Mouse (Mus musculus): Measurements from ENCODE around the gene Gstk1. TPM values are rescaled to one million over a fixed set of nuclear protein-coding genes. Genes with fewer than 3 reads are reported as not detected.

Gstk1 gene
- polyA plus RNA-seq, 1 experiment from 2014 or later = 19.5 TPM

DNA sequence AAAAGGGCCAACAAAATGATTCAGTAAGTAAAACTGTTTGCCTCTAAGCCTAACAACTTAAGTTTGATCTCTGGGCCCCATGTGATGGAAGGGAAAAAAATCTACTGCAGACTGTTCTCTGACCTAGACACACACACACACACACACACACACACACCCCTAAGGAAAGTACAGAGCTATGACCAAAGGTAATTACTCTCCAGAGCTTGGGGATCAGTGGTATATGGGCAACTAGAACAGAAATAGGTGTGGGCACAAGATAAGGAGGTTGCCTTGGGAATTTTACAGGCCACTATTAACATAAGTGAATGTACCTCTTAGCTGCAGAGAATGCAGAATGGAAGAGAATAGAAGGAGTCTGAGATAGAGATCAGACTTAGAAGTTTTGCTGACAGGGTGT, 41.8 kb downstream of the Gstk1 start:
- no peak overlapping the region for H3K4me3 ChIP-seq
- no peaks in the 10 kb centered on the region for H3K9me3 ChIP-seq (replicated peaks)
- no peaks in the 10 kb centered on the region for H3K27me3 ChIP-seq (ENCODE audit: low read depth, poor library complexity, severe bottlenecking)
- H3K27ac ChIP-seq = no peak overlapping the region
- DNase-seq (ENCODE audit: low spot score) = no peak
- H3K4me1 ChIP-seq = no peaks in the 10 kb centered on the region
- H3K36me3 ChIP-seq = peaks cover 60% of the 10 kb centered on the region

DNA sequence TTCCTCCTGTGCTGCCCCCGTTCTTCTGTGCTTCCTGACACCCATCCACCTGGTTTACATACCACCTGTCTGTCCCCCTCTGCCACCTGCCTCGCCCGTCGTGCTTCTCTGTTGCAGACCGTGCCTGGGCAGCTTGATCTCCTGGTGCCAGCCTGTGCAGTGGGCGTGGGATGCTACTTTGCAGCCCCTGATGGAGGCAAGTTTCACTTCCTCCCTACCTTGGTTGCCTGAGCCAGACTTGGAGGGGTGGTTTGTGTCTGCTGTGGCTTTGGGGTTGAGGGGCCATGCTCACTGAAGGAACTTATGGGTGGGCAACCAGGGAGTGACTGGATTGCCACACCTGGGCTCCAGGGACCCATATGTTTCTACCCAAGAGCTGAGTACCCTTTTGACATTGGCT, 47.6 kb downstream of the Gstk1 start:
- no peak for DNase-seq (ENCODE audit: low spot score)
- Histone ChIP-seq H3K36me3 (peaks cover 38% of the 10 kb centered on the region), H3K4me3 (no peak overlapping the region)

DNA sequence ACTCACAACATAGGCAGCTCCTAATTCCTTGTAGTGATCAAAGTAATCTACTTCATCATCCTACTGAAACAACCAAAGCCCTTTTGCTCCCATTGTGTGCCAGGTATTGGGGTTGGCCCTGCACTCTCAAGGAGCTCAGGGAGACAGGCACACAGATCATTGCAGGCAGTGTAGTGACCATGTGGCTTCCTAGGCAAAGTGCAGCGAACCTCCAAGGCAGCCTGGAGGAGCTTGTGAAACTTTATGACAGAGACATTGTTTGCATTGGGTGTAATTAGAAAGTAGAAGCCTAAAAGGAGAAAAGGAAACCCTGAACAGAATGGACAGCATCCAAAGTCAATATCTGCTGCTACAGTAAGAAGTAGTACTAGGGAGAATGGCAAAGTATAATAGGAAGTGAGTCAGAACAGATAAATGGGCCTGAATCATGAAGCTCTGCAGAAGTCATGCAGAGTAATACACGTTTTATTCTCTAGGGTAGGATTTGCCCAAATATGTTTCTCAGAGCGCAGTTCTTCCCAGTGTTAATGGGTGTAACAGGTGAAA, 49.9 kb downstream of the Gstk1 start:
- Histone ChIP-seq H3K36me3 (peaks cover 52% of the 10 kb centered on the region), H3K27me3 (ENCODE audit: low read depth, poor library complexity, severe bottlenecking) (no peaks in the 10 kb centered on the region), H3K4me3 (no peak overlapping the region), H3K27ac (no peak overlapping the region), H3K4me1 (no peaks in the 10 kb centered on the region), H3K9me3 (replicated peaks) (no peaks in the 10 kb centered on the region)
- DNase-seq (ENCODE audit: low spot score) = no peak
- WGBS = 76% methylated on average over 3 of the region's 3 CpGs

More for the DNA sequence above, 47.6 kb downstream of the Gstk1 start:
- WGBS = 90% methylated on average over 6 of the region's 6 CpGs
- Histone ChIP-seq H3K27ac (no peak overlapping the region), H3K27me3 (ENCODE audit: low read depth, poor library complexity, severe bottlenecking) (no peaks in the 10 kb centered on the region), H3K9me3 (replicated peaks) (no peaks in the 10 kb centered on the region), H3K4me1 (no peaks in the 10 kb centered on the region)

DNA sequence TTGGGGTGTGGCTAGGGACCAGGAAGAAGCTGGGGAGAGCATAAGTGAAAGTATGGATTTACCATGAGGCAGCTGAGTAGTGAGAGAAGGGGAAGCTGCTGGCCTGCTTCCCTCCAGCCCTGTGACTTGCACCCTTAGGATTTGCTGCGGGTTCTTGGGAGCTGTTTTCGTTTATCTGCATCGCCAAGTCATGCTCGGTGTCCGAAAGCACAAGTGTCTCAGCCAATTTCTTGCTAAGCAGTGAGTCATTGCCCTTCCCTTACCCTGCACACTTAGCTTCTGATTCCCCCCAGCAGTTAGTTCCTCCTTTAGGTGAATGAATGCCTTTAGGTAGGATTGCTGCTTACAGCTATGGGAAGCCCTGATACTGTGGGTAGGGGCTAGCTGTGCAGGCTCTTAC, 53.6 kb downstream of the Gstk1 start:
- WGBS = 93% methylated on average over 5 of the region's 5 CpGs
- Histone ChIP-seq H3K9me3 (replicated peaks) (no peaks in the 10 kb centered on the region), H3K27ac (no peak overlapping the region), H3K36me3 (peaks cover 28% of the 10 kb centered on the region), H3K4me1 (no peaks in the 10 kb centered on the region), H3K4me3 (no peak overlapping the region), H3K27me3 (ENCODE audit: low read depth, poor library complexity, severe bottlenecking) (no peaks in the 10 kb centered on the region)
- no peak for DNase-seq (ENCODE audit: low spot score)

Other genes with a start within 250 kb of the Gstk1 start
- gene Sva, start 207.5 kb upstream of the Gstk1 start, polyA plus RNA-seq (2016; fragmentation: Nextera tagmentation; extraction: Ambion mirVana) = not detected in 2 replicates
- gene Tas2r139, start 105.0 kb upstream of the Gstk1 start, polyA plus RNA-seq (2016; fragmentation: Nextera tagmentation; extraction: Ambion mirVana) = not detected in 2 replicates
- not detected in 2 replicates for gene Tas2r144, start 30.6 kb upstream of the Gstk1 start, polyA plus RNA-seq (2016; fragmentation: Nextera tagmentation; extraction: Ambion mirVana)
- 0.25 and 1.2 TPM in 2 replicates for gene Tmem139, start 16.0 kb downstream of the Gstk1 start, polyA plus RNA-seq (2016; fragmentation: Nextera tagmentation; extraction: Ambion mirVana)
- 77.0 and 91.8 TPM in 2 replicates for gene Casp2, start 19.1 kb downstream of the Gstk1 start, polyA plus RNA-seq (2016; fragmentation: Nextera tagmentation; extraction: Ambion mirVana)
- 0.59 and 0.64 TPM in 2 replicates for gene Clcn1, start 40.8 kb downstream of the Gstk1 start, polyA plus RNA-seq (2016; fragmentation: Nextera tagmentation; extraction: Ambion mirVana)
- 0.44 and 0.65 TPM in 2 replicates for gene Fam131b, start 78.7 kb downstream of the Gstk1 start, polyA plus RNA-seq (2016; fragmentation: Nextera tagmentation; extraction: Ambion mirVana)
- gene Zyx, start 103.7 kb downstream of the Gstk1 start, polyA plus RNA-seq (2016; fragmentation: Nextera tagmentation; extraction: Ambion mirVana) = 115 and 126 TPM in 2 replicates
- gene Epha1, start 127.3 kb downstream of the Gstk1 start, polyA plus RNA-seq (2016; fragmentation: Nextera tagmentation; extraction: Ambion mirVana) = 7.2 and 7.7 TPM in 2 replicates
- gene Tas2r143, start 154.3 kb downstream of the Gstk1 start, polyA plus RNA-seq (2016; fragmentation: Nextera tagmentation; extraction: Ambion mirVana) = not detected in 2 replicates
- not detected in 2 replicates for gene Tas2r135, start 159.5 kb downstream of the Gstk1 start, polyA plus RNA-seq (2016; fragmentation: Nextera tagmentation; extraction: Ambion mirVana)
- gene Tas2r126, start 188.6 kb downstream of the Gstk1 start, polyA plus RNA-seq (2016; fragmentation: Nextera tagmentation; extraction: Ambion mirVana) = not detected in 2 replicates
- not detected in 2 replicates for gene Olfr458, start 219.3 kb downstream of the Gstk1 start, polyA plus RNA-seq (2016; fragmentation: Nextera tagmentation; extraction: Ambion mirVana)
- 0.04 TPM in 1 of 2 replicates, not detected in the other for gene Olfr457, start 230.4 kb downstream of the Gstk1 start, polyA plus RNA-seq (2016; fragmentation: Nextera tagmentation; extraction: Ambion mirVana)
- 0.18 TPM in 1 of 2 replicates, not detected in the other for gene Olfr456, start 241.3 kb downstream of the Gstk1 start, polyA plus RNA-seq (2016; fragmentation: Nextera tagmentation; extraction: Ambion mirVana)